Mouse (Mus musculus) layer of hippocampus, adult 8-10 months (tissue): Measurements from ENCODE around the gene Dclk1. TPM values are rescaled to one million over a fixed set of nuclear protein-coding genes. Genes with fewer than 3 reads are reported as not detected.

ENCODE experiments used
- DNase-seq, 2 experiments: peaks; one replicate each; pipeline ENCODE4 v3.0.0; 2022; ENCODE audit warnings: low spot score in 2 of 2
- total RNA-seq, 4 experiments: library from RNA; stranded (reverse); gene quantifications; 2 replicates each; pipeline ENCODE4 v1.2.4; 2022

The Dclk1 gene
- total RNA-seq, 4 experiments from 2014 or later = 509 to 592 (median 551) TPM

- DNase-seq = peak in 1 of 2 experiments; percentile 28
Measured at GRCm38 (mm10) chr3:55571552-55572296, 329.6 kb downstream of the Dclk1 start.

DNA sequence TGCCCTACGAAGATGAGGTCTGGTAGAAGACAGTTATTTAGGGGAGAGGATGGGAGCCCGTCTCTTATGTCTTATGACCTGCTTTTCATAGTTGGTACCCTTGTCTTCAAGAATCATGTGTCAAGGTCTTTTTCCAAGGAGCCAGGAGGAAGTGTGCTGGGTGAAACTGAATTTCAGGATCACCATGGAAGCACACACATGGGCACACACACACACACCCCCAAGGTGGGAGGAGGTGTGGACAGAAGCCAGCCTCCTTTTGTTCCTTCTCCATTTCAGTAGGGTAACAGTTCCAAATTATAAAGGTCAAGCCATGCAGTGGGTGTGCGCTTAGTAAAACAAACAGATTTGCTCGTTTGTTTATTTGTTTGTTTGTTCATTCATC, 330.1 kb downstream of the Dclk1 start:
- DNase-seq = no peak

DNA sequence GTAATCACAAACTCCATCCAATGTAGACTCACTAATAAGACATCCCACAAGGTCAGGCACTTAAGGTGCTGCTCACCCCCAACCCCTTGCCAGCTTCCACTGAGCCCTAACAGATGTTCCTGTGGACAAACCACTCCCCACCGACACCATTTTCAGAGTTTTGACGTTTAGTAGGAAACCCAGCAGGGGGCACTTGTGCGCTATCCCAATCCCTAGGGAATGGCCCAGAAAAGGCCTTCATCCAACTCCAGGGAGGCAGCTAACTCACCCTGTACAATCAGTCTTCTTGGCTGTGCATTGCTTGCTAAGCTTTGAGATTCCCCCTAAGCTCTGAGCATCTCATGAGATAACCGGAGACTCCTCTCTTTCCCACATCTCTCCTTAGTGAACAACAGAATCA, 331.8 kb downstream of the Dclk1 start:
- DNase-seq = peak in 1 of 2 experiments; percentile 52

DNA sequence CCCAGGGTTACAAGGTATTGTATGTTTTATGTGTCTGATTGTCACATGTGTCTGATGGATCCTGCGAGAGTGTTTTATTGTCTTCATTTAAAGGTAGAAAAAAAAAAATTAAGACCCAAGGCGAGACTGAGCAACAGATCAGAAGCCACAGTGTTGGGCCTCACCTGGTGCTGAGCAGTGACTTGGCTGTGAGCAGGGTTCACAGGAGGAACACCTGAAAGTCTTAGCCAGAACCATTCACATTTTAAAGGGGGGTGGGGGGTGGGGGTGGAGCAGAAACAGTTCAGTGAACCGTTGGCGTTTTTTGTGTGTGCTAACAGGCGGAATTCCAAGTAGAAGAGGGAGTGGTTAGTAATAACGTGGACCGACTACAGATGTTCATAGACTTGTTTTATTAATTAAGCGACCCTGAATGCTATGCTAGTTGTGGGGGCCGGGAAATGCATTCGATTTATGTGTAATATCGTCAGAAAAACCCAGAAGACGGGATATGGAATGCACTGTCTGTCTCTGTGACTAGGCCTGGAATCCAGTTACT, 345.3 kb downstream of the Dclk1 start:
- no peak for DNase-seq

DNA sequence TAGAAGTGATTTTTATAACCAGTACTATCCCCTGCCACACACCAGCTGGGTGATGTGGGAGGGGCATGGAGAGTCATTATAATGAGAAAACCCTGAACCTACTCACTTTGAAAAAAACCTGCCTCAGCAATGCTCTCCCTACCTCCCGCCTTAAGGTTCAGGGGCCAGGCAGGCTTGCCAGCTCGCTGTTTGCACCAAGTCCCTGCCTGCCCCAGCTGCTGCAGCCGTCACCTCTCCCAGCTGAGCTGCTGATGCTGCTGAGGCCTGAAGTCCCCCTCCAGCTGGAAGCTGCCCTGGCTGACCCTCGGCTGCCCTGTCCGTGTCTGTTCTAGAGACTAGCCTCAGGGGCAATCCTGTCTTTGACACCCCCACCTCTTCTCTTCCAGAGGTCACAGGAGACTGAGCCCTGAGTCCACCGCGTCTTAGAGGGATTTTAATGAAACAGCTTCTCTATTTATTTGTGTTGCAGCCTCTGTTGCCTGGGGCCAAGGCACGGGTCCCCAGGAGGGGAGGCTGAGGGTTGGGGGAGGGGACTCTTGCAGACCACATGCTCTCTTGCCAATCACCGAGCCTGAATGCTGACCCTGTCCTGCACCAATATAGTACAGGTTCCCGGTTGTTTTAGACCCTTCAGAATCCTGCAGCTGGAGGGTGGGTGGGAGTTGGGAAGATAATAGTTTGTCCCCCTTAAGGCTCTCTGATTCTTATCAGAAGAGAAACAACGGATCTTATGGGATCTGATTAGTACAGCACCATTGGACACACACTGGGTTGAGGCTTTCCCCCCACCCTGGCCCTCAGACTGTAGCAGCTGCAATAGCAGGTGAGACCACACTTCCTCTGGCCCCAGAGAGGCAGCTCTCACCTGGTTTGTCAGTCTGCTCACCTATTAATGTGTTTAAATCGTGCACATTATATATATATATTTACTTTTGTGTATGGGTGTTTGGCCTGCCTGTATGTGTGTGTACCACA, 346.1 kb downstream of the Dclk1 start:
- DNase-seq = no peak

Other genes with a start within 250 kb of the Dclk1 start
- 1 to 10 TPM; 2.1 to 4.2 (median 2.6) TPM for gene Ccna1, start 186.9 kb upstream of the Dclk1 start, total RNA-seq
- gene Spg20, start 130.3 kb upstream of the Dclk1 start, total RNA-seq = 10 to 100 TPM; 41.3 to 56.1 (median 50.2) TPM
- gene Ccdc169, start 105.0 kb upstream of the Dclk1 start, total RNA-seq = under 1 TPM; 0.23 to 0.97 (median 0.66) TPM
- not detected for gene Sohlh2, start 60.3 kb upstream of the Dclk1 start, total RNA-seq
- not detected for gene Gm21954, start 229.8 kb downstream of the Dclk1 start, total RNA-seq